24 mouse cellular contexts compared by ENCODE assay signal in the genomic region with DNA sequence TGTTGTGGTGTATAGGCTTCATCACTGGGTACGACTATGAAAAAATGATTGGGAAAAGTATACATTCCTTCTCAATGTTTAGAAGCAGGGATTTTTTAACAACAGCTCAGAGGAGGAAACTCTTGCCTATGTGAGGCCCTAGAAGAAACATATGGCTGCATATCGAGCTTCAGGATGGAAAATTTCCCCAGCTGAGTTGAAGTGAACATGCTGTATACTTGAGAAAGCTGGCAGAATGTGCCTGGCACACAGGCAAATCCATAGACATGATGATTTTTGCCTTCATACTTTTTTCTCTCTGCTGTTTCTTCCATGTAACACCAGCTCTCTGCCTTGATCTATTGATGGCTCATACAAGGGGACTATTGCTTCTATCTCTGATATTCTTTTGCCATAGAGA.
DNase-seq lines count a peak whose midpoint lies in the region; ATAC-seq lines count a peak whose summit lies in the region.
"Had no signal": no experiment of that assay in that cellular context is flagged by ENCODE, and none has a peak within 500 bp of the region (broad histone marks: within the 10 kb centered on the region; RNA-seq: fewer than 3 reads in every experiment).

No protein-coding gene starts in this region.

- H3K9me3 ChIP-seq in forebrain, embryonic 14.5 days (replicated peaks; ENCODE audit: control insufficient read depth, low read length), result no peaks in the 10 kb centered on the region
- H3K9me3 ChIP-seq in forebrain, embryonic 15.5 days, result no peaks in the 10 kb centered on the region
- H3K9me3 ChIP-seq: embryonic facial prominence, embryonic 12.5 days; embryonic facial prominence, embryonic 15.5 days; forebrain, embryonic 13.5 days; hindbrain, embryonic 12.5 days; hindbrain, embryonic 15.5 days had no signal

- no peak overlapping the region for H3K4me3 ChIP-seq in forebrain, embryonic 14.5 days (ENCODE audit: low read depth, low read length)
- no peak overlapping the region for H3K4me3 ChIP-seq in forebrain, embryonic 15.5 days
- H3K4me3 ChIP-seq: embryonic facial prominence, embryonic 12.5 days; embryonic facial prominence, embryonic 15.5 days; forebrain, embryonic 13.5 days; heart, adult 2 months; hindbrain, embryonic 12.5 days; hindbrain, embryonic 15.5 days had no signal

- no peaks in the 10 kb centered on the region for H3K4me1 ChIP-seq in forebrain, embryonic 14.5 days (ENCODE audit: control insufficient read depth, insufficient read depth, low read length)
- H3K4me1 ChIP-seq in forebrain, embryonic 15.5 days, result no peaks in the 10 kb centered on the region
- H3K4me1 ChIP-seq: embryonic facial prominence, embryonic 12.5 days; embryonic facial prominence, embryonic 15.5 days; forebrain, embryonic 13.5 days; hindbrain, embryonic 12.5 days; hindbrain, embryonic 15.5 days had no signal

- no peak overlapping the region for H3K4me2 ChIP-seq in forebrain, embryonic 14.5 days (ENCODE audit: low read length)
- no peak overlapping the region for H3K4me2 ChIP-seq in forebrain, embryonic 15.5 days (replicated peaks)
- H3K4me2 ChIP-seq: embryonic facial prominence, embryonic 12.5 days; embryonic facial prominence, embryonic 15.5 days; forebrain, embryonic 13.5 days; heart, embryonic 11.5 days; hindbrain, embryonic 12.5 days; hindbrain, embryonic 15.5 days had no signal

- ATAC-seq in forebrain, embryonic 14.5 days, result no peak
- no peak for ATAC-seq in forebrain, embryonic 15.5 days (replicated peaks)
- peak; percentile 81 for ATAC-seq in frontal cortex, adult (ENCODE audit: low TSS enrichment)
- ATAC-seq: activated CD4-positive, CD25-positive, alpha-beta regulatory T cell, adult 4 months; forebrain, embryonic 13.5 days; intestine, postnatal 0 days had no signal

- no peak overlapping the region for H3K27ac ChIP-seq in forebrain, embryonic 14.5 days (ENCODE audit: low read depth, low read length)
- no peak overlapping the region for H3K27ac ChIP-seq in forebrain, embryonic 15.5 days (replicated peaks)
- H3K27ac ChIP-seq: embryonic facial prominence, embryonic 12.5 days; embryonic facial prominence, embryonic 15.5 days; forebrain, embryonic 13.5 days; heart, adult 2 months; hindbrain, embryonic 12.5 days; hindbrain, embryonic 15.5 days had no signal

- DNase-seq in forebrain, embryonic 14.5 days (ENCODE audit: low spot score), result peak; percentile 35
- DNase-seq in frontal cortex, postnatal 14 days (ENCODE audit: low spot score in 2 of 2), result no peak
- peak; percentile 45 for DNase-seq in layer of hippocampus, adult 9-11 months
- no peak for DNase-seq in layer of hippocampus, postnatal 25 days (ENCODE audit: extremely low spot score in 1 of 2, low spot score in 1 of 2)
- peak; percentile 10 for DNase-seq in right cerebral cortex, postnatal 4 days
- no peak for DNase-seq in right cerebral cortex, adult 18-20 months
- DNase-seq: adrenal gland, adult 8-10 months; adrenal gland, postnatal 25 days; cerebellum, adult 11 months; cerebellum, adult 2 months; cerebellum, adult 9-11 months; cerebellum, postnatal 25 days; gastrocnemius, postnatal 36 days; heart, adult 2 months had no signal

- H3K27me3 ChIP-seq in forebrain, embryonic 14.5 days (replicated peaks; ENCODE audit: control insufficient read depth, insufficient read depth, low read length), result no peaks in the 10 kb centered on the region
- H3K27me3 ChIP-seq in forebrain, embryonic 15.5 days, result no peaks in the 10 kb centered on the region
- H3K27me3 ChIP-seq: embryonic facial prominence, embryonic 12.5 days; embryonic facial prominence, embryonic 15.5 days; hindbrain, embryonic 12.5 days; hindbrain, embryonic 15.5 days had no signal

- H3K9ac ChIP-seq in forebrain, embryonic 14.5 days (ENCODE audit: low read length), result no peak overlapping the region
- no peak overlapping the region for H3K9ac ChIP-seq in forebrain, embryonic 15.5 days (replicated peaks)
- H3K9ac ChIP-seq: embryonic facial prominence, embryonic 12.5 days; embryonic facial prominence, embryonic 15.5 days; forebrain, embryonic 13.5 days; hindbrain, embryonic 12.5 days; hindbrain, embryonic 15.5 days had no signal

- 87% methylated on average over 2 of the region's 2 CpGs for WGBS in forebrain, embryonic 14.5 days
- WGBS in forebrain, embryonic 15.5 days, result 78% methylated on average over 2 of the region's 2 CpGs

- H3K36me3 ChIP-seq in forebrain, embryonic 14.5 days (ENCODE audit: control insufficient read depth, insufficient read depth, low read length), result no peaks in the 10 kb centered on the region
- no peaks in the 10 kb centered on the region for H3K36me3 ChIP-seq in forebrain, embryonic 15.5 days
- H3K36me3 ChIP-seq: embryonic facial prominence, embryonic 12.5 days; embryonic facial prominence, embryonic 15.5 days; hindbrain, embryonic 12.5 days; hindbrain, embryonic 15.5 days had no signal

Comparison
In these comparisons a context has a peak if more than half of its experiments do, and no peak if none do; other contexts are left out.
1. DNase-seq: peak in forebrain, embryonic 14.5 days (single experiment), layer of hippocampus, adult 9-11 months (single experiment) and right cerebral cortex, postnatal 4 days (single experiment); none in frontal cortex, postnatal 14 days (0 of 2), layer of hippocampus, postnatal 25 days (0 of 2) and right cerebral cortex, adult 18-20 months (single experiment).